Mouse (Mus musculus) layer of hippocampus, adult 9-11 months (tissue): Measurements from ENCODE around the gene Cmtm7.

ENCODE experiments used
- DNase-seq: peaks from one replicate; pipeline ENCODE4 v3.0.0; 2022

Gene Cmtm7

GRCm38 (mm10) chr9:114781526-114782212 lies at the start of gene Cmtm7:
Cmtm7 (minus strand) TSS chr9:114781856.
- no peak for DNase-seq

GRCm38 (mm10) chr9:114830351-114830750 lies 48.7 kb upstream of the Cmtm7 start:
- DNase-seq = no peak

GRCm38 (mm10) chr9:114829669-114830068 lies 48.0 kb upstream of the Cmtm7 start:
- DNase-seq = no peak

GRCm38 (mm10) chr9:114828377-114828776 lies 46.7 kb upstream of the Cmtm7 start:
- DNase-seq = no peak

- no peak for DNase-seq
Observed at GRCm38 (mm10) chr9:114827242-114827852, 45.7 kb upstream of the Cmtm7 start.

- no peak for DNase-seq
Observed at GRCm38 (mm10) chr9:114824166-114824565, 42.5 kb upstream of the Cmtm7 start.

GRCm38 (mm10) chr9:114821548-114822289 lies 40.1 kb upstream of the Cmtm7 start:
- no peak for DNase-seq

- DNase-seq = no peak
Observed at GRCm38 (mm10) chr9:114818918-114819317, 37.3 kb upstream of the Cmtm7 start.

GRCm38 (mm10) chr9:114817012-114817411 lies 35.4 kb upstream of the Cmtm7 start:
- no peak for DNase-seq

- DNase-seq = no peak
Observed at GRCm38 (mm10) chr9:114816121-114816520, 34.5 kb upstream of the Cmtm7 start.

- DNase-seq = no peak
Observed at GRCm38 (mm10) chr9:114815315-114815714, 33.7 kb upstream of the Cmtm7 start.

GRCm38 (mm10) chr9:114812001-114812400 lies 30.3 kb upstream of the Cmtm7 start:
- no peak for DNase-seq

- no peak for DNase-seq
Observed at GRCm38 (mm10) chr9:114810837-114811236, 29.2 kb upstream of the Cmtm7 start.

GRCm38 (mm10) chr9:114808671-114809070 lies 27.0 kb upstream of the Cmtm7 start:
- DNase-seq = no peak

GRCm38 (mm10) chr9:114807261-114807660 lies 25.6 kb upstream of the Cmtm7 start:
- DNase-seq = no peak

GRCm38 (mm10) chr9:114805151-114805671 lies 23.6 kb upstream of the Cmtm7 start:
- peak; percentile 76 for DNase-seq

- no peak for DNase-seq
Observed at GRCm38 (mm10) chr9:114802191-114802590, 20.5 kb upstream of the Cmtm7 start.

GRCm38 (mm10) chr9:114801301-114801700 lies 19.6 kb upstream of the Cmtm7 start:
- no peak for DNase-seq

- no peak for DNase-seq
Observed at GRCm38 (mm10) chr9:114799498-114800107, 17.9 kb upstream of the Cmtm7 start.

- DNase-seq = no peak
Observed at GRCm38 (mm10) chr9:114798845-114799244, 17.2 kb upstream of the Cmtm7 start.

- DNase-seq = peak; percentile 83
Observed at GRCm38 (mm10) chr9:114797329-114798004, 15.8 kb upstream of the Cmtm7 start.

GRCm38 (mm10) chr9:114796473-114797050 lies 14.9 kb upstream of the Cmtm7 start:
- no peak for DNase-seq
